Mouse (Mus musculus): Measurements from ENCODE around the gene Vstm5.

DNA sequence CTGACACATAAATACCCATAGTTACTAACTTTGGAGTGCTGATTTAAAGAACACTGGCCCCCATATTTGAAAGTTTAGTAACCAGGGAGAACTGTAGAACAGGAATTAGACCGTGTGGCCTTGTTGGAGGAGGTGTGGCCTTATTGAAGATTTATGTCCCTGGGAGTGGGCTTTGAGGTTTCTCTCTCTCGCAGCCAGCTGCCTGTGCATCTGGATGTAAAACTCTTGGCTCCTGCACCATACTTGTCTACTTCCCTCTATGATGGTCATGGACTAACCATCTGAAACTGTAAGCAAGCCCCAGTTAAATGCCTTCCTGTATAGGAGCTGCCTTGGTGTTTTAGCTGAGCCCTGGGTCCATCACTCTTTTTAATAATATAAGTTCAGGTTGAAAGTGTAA lies 59.6 kb downstream of the Vstm5 start:
- TF ChIP-seq CTCF (IDR thresholded peaks at IDR 0.05; ENCODE audit: low read depth) (no peak), EP300 (optimal IDR thresholded peaks at IDR 0.05) (no peak)

All from stomach, postnatal 0 days (tissue).